Mouse (Mus musculus): ENCODE measurements around the gene Mllt6. TPM values are rescaled to one million over a fixed set of nuclear protein-coding genes. Genes with fewer than 3 reads are reported as not detected.

The Mllt6 gene
- polyA plus RNA-seq, 1 experiment from 2014 or later: 3.3 TPM

GRCm38 (mm10) chr11:97698741-97699611, 35.8 kb downstream of the Mllt6 start:
- H3K4me3 ChIP-seq (ENCODE audit: low read depth, low read length): peak overlapping the region; percentile 87
- H3K4me1 ChIP-seq (ENCODE audit: control insufficient read depth, insufficient read depth, low read length): peaks cover 51% of the 10 kb centered on the region
- no peaks in the 10 kb centered on the region for H3K27me3 ChIP-seq (ENCODE audit: control insufficient read depth, insufficient read depth, low read length)
- H3K27ac ChIP-seq (ENCODE audit: low read depth, low read length): peak overlapping the region; percentile 97
- WGBS (ENCODE audit: insufficient replicate concordance): under 1% methylated on average over 61 of the region's 63 CpGs
- H3K9ac ChIP-seq (ENCODE audit: low read depth, low read length): peak overlapping the region; percentile 91
- peak overlapping the region; percentile 98 for H3K4me2 ChIP-seq
- 0 out of 2 replicates have a peak, but pooled peaks have one; percentile 1 for ATAC-seq (replicated peaks; ENCODE audit: insufficient number of reproducible peaks, low FRiP score, low TSS enrichment)
- H3K9me3 ChIP-seq (replicated peaks; ENCODE audit: control insufficient read depth, low read length): no peaks in the 10 kb centered on the region
- no peaks in the 10 kb centered on the region for H3K36me3 ChIP-seq (ENCODE audit: control insufficient read depth, insufficient read depth, low read length)

GRCm38 (mm10) chr11:97699626-97700002, 36.4 kb downstream of the Mllt6 start:
- H3K9ac ChIP-seq (ENCODE audit: low read depth, low read length): peak overlapping the region; percentile 91
- peak; percentile 36; the same call in 1 of the 2 replicates for ATAC-seq (replicated peaks; ENCODE audit: insufficient number of reproducible peaks, low FRiP score, low TSS enrichment)
- H3K9me3 ChIP-seq (replicated peaks; ENCODE audit: control insufficient read depth, low read length): no peaks in the 10 kb centered on the region
- H3K4me3 ChIP-seq (ENCODE audit: low read depth, low read length): peak overlapping the region; percentile 87
- peak overlapping the region; percentile 98 for H3K4me2 ChIP-seq
- no peaks in the 10 kb centered on the region for H3K27me3 ChIP-seq (ENCODE audit: control insufficient read depth, insufficient read depth, low read length)
- H3K36me3 ChIP-seq (ENCODE audit: control insufficient read depth, insufficient read depth, low read length): peaks cover 1% of the 10 kb centered on the region; the same call in 1 of the 2 replicates
- H3K4me1 ChIP-seq (ENCODE audit: control insufficient read depth, insufficient read depth, low read length): peaks cover 55% of the 10 kb centered on the region
- H3K27ac ChIP-seq (ENCODE audit: low read depth, low read length): peak overlapping the region; percentile 97
- WGBS (ENCODE audit: insufficient replicate concordance): under 1% methylated on average over 6 of the region's 9 CpGs

GRCm38 (mm10) chr11:97700003-97700745, 37.0 kb downstream of the Mllt6 start, which contains the start of gene Pcgf2:
Gene Pcgf2, minus strand, starts transcription at chr11:97700497.
- no peak for ATAC-seq (replicated peaks; ENCODE audit: insufficient number of reproducible peaks, low FRiP score, low TSS enrichment)
- H3K4me1 ChIP-seq (ENCODE audit: control insufficient read depth, insufficient read depth, low read length): peaks cover 50% of the 10 kb centered on the region
- no peaks in the 10 kb centered on the region for H3K9me3 ChIP-seq (replicated peaks; ENCODE audit: control insufficient read depth, low read length)

GRCm38 (mm10) chr11:97700746-97701580, 37.7 kb downstream of the Mllt6 start:
- peak overlapping the region; percentile 98 for H3K4me2 ChIP-seq
- ATAC-seq (replicated peaks; ENCODE audit: insufficient number of reproducible peaks, low FRiP score, low TSS enrichment): no peak
- peak overlapping the region; percentile 87 for H3K4me3 ChIP-seq (ENCODE audit: low read depth, low read length)
- WGBS (ENCODE audit: insufficient replicate concordance): 18% methylated on average over 30 of the region's 30 CpGs
- peaks cover 2% of the 10 kb centered on the region; the same call in 1 of the 2 replicates for H3K36me3 ChIP-seq (ENCODE audit: control insufficient read depth, insufficient read depth, low read length)
- peaks cover 42% of the 10 kb centered on the region for H3K4me1 ChIP-seq (ENCODE audit: control insufficient read depth, insufficient read depth, low read length)
- H3K9ac ChIP-seq (ENCODE audit: low read depth, low read length): peak overlapping the region; percentile 88
- H3K9me3 ChIP-seq (replicated peaks; ENCODE audit: control insufficient read depth, low read length): no peaks in the 10 kb centered on the region
- peak overlapping the region; percentile 97 for H3K27ac ChIP-seq (ENCODE audit: low read depth, low read length)
- H3K27me3 ChIP-seq (ENCODE audit: control insufficient read depth, insufficient read depth, low read length): no peaks in the 10 kb centered on the region

More at GRCm38 (mm10) chr11:97700003-97700745, 37.0 kb downstream of the Mllt6 start, which contains the start of gene Pcgf2:
- peak within 1 kb of the TSS; percentile 91 for H3K9ac ChIP-seq (ENCODE audit: low read depth, low read length)
- peak within 1 kb of the TSS; percentile 87 for H3K4me3 ChIP-seq (ENCODE audit: low read depth, low read length)
- WGBS (ENCODE audit: insufficient replicate concordance): under 1% methylated on average over 85 of the region's 85 CpGs
- no peaks in the 10 kb centered on the region for H3K27me3 ChIP-seq (ENCODE audit: control insufficient read depth, insufficient read depth, low read length)
- H3K36me3 ChIP-seq (ENCODE audit: control insufficient read depth, insufficient read depth, low read length): peaks cover 2% of the 10 kb centered on the region; the same call in 1 of the 2 replicates
- H3K4me2 ChIP-seq: peak within 1 kb of the TSS; percentile 98
- peak within 1 kb of the TSS; percentile 97 for H3K27ac ChIP-seq (ENCODE audit: low read depth, low read length)

GRCm38 (mm10) chr11:97701581-97702392, 38.6 kb downstream of the Mllt6 start:
- ATAC-seq (replicated peaks; ENCODE audit: insufficient number of reproducible peaks, low FRiP score, low TSS enrichment): no peak
- Histone ChIP-seq H3K4me1 (ENCODE audit: control insufficient read depth, insufficient read depth, low read length) (peaks cover 34% of the 10 kb centered on the region), H3K4me3 (ENCODE audit: low read depth, low read length) (peak overlapping the region; percentile 94), H3K36me3 (ENCODE audit: control insufficient read depth, insufficient read depth, low read length) (peaks cover 7% of the 10 kb centered on the region), H3K4me2 (peak overlapping the region; percentile 98), H3K27ac (ENCODE audit: low read depth, low read length) (no peak overlapping the region), H3K27me3 (ENCODE audit: control insufficient read depth, insufficient read depth, low read length) (no peaks in the 10 kb centered on the region), H3K9me3 (replicated peaks; ENCODE audit: control insufficient read depth, low read length) (no peaks in the 10 kb centered on the region), H3K9ac (ENCODE audit: low read depth, low read length) (no peak overlapping the region)
- 50% methylated on average over 15 of the region's 15 CpGs for WGBS (ENCODE audit: insufficient replicate concordance)

GRCm38 (mm10) chr11:97702393-97702745, 39.2 kb downstream of the Mllt6 start:
- peaks cover 29% of the 10 kb centered on the region for H3K4me1 ChIP-seq (ENCODE audit: control insufficient read depth, insufficient read depth, low read length)
- peak overlapping the region; percentile 98 for H3K4me2 ChIP-seq
- H3K9ac ChIP-seq (ENCODE audit: low read depth, low read length): peak overlapping the region; percentile 78
- no peaks in the 10 kb centered on the region for H3K9me3 ChIP-seq (replicated peaks; ENCODE audit: control insufficient read depth, low read length)
- H3K36me3 ChIP-seq (ENCODE audit: control insufficient read depth, insufficient read depth, low read length): peaks cover 13% of the 10 kb centered on the region
- under 1% methylated on average over 24 of the region's 24 CpGs for WGBS (ENCODE audit: insufficient replicate concordance)
- peak overlapping the region; percentile 74 for H3K27ac ChIP-seq (ENCODE audit: low read depth, low read length)
- H3K27me3 ChIP-seq (ENCODE audit: control insufficient read depth, insufficient read depth, low read length): no peaks in the 10 kb centered on the region
- peak overlapping the region; percentile 94 for H3K4me3 ChIP-seq (ENCODE audit: low read depth, low read length)
- no peak for ATAC-seq (replicated peaks; ENCODE audit: insufficient number of reproducible peaks, low FRiP score, low TSS enrichment)

- peaks cover 20% of the 10 kb centered on the region for H3K4me1 ChIP-seq (ENCODE audit: control insufficient read depth, insufficient read depth, low read length)
- H3K36me3 ChIP-seq (ENCODE audit: control insufficient read depth, insufficient read depth, low read length): peaks cover 15% of the 10 kb centered on the region
- WGBS (ENCODE audit: insufficient replicate concordance): under 1% methylated on average over 35 of the region's 35 CpGs
- H3K4me3 ChIP-seq (ENCODE audit: low read depth, low read length): peak within 1 kb of the TSS; percentile 94
- peak; percentile 85 for ATAC-seq (replicated peaks; ENCODE audit: insufficient number of reproducible peaks, low FRiP score, low TSS enrichment)
- H3K4me2 ChIP-seq: peak within 1 kb of the TSS; percentile 98
- peak within 1 kb of the TSS; percentile 91 for H3K9ac ChIP-seq (ENCODE audit: low read depth, low read length)
- no peaks in the 10 kb centered on the region for H3K27me3 ChIP-seq (ENCODE audit: control insufficient read depth, insufficient read depth, low read length)
- no peaks in the 10 kb centered on the region for H3K9me3 ChIP-seq (replicated peaks; ENCODE audit: control insufficient read depth, low read length)
- peak within 1 kb of the TSS; percentile 74 for H3K27ac ChIP-seq (ENCODE audit: low read depth, low read length)
Measured at GRCm38 (mm10) chr11:97703039-97703826, 40.0 kb downstream of the Mllt6 start, which contains the start of gene Psmb3. Gene Psmb3, plus strand, starts transcription at chr11:97703399.
